Comparison of ENCODE assay signal across 30 mouse cellular contexts in the genomic region with DNA sequence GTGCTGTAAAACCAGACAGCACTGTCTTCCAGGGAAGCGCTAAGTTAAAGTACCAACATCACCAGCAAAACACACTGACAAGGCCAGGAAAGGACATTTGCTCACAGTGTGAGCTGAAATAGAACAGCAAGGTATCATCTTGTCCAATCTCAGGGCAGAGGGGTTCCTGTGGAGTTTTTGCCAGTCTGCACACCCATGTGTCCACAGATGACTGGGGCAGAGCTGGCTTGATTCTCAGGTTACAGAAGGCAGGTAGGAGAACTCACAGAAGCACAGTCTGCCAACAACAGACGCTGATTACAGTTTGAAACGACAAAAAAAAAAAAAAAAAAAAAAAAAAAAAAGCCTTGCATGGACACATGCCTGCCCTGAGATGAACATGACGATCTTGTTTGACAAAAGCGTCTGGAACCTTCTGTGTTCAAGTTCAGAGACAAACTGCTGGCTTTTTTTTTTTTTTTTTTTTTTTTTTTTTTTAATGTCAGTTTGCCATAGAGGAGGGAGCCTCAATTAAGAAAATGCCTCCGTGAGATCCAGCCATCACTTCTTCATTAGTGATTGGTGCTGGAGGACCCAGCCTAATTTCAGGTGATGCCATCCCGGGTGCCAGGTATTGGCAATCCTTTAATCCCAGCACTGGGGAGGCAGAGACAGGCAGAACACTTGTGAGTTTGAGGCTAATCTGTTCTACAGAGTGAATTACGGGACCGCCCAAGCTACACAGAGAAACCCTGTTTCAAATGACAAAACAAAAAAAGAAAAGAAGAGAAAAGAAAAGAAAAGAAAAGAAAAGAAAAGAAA. TPM values are rescaled to one million over a fixed set of nuclear protein-coding genes. Genes with fewer than 3 reads are reported as not detected.
DNase-seq lines count a peak whose midpoint lies in the region; ATAC-seq lines count a peak whose summit lies in the region.
"Had no signal": no experiment of that assay in that cellular context is flagged by ENCODE, and none has a peak within 500 bp of the region (broad histone marks: within the 10 kb centered on the region; RNA-seq: fewer than 3 reads in every experiment).

No protein-coding gene starts in this region.

- no peaks in the 10 kb centered on the region for H3K9me3 ChIP-seq in midbrain, embryonic 11.5 days (ENCODE audit: control insufficient read depth, low read length)
- no peaks in the 10 kb centered on the region for H3K9me3 ChIP-seq in midbrain, embryonic 16.5 days (replicated peaks; ENCODE audit: control insufficient read depth, low read length, poor library complexity, severe bottlenecking)
- no peaks in the 10 kb centered on the region for H3K9me3 ChIP-seq in hindbrain, embryonic 13.5 days
- H3K9me3 ChIP-seq: hindbrain, embryonic 10.5 days; kidney, embryonic 15.5 days; limb, embryonic 10.5 days; limb, embryonic 15.5 days; liver, embryonic 13.5 days; megakaryocyte, embryonic 14.5 days; midbrain, embryonic 13.5 days had no signal

- 85% methylated on average over 9 of the region's 9 CpGs for WGBS in midbrain, embryonic 11.5 days
- WGBS in midbrain, embryonic 16.5 days: 78% methylated on average over 9 of the region's 9 CpGs
- WGBS in hindbrain, embryonic 13.5 days: 83% methylated on average over 9 of the region's 9 CpGs

- H3K27me3 ChIP-seq in midbrain, embryonic 11.5 days (ENCODE audit: control insufficient read depth, insufficient read depth, low read length): no peaks in the 10 kb centered on the region
- H3K27me3 ChIP-seq in midbrain, embryonic 16.5 days (ENCODE audit: control insufficient read depth, insufficient read depth, low read depth, low read length): no peaks in the 10 kb centered on the region
- no peaks in the 10 kb centered on the region for H3K27me3 ChIP-seq in hindbrain, embryonic 13.5 days
- H3K27me3 ChIP-seq: kidney, embryonic 15.5 days; limb, embryonic 15.5 days; liver, embryonic 13.5 days; midbrain, embryonic 13.5 days had no signal

- H3K4me1 ChIP-seq in midbrain, embryonic 11.5 days (ENCODE audit: control insufficient read depth, insufficient read depth, low read length): no peaks in the 10 kb centered on the region
- peaks cover 6% of the 10 kb centered on the region; the same call in 1 of the 2 replicates for H3K4me1 ChIP-seq in midbrain, embryonic 16.5 days (ENCODE audit: control insufficient read depth, insufficient read depth, low read length)
- peaks cover 17% of the 10 kb centered on the region for H3K4me1 ChIP-seq in hindbrain, embryonic 13.5 days (replicated peaks)
- H3K4me1 ChIP-seq: kidney, embryonic 15.5 days; liver, embryonic 13.5 days; megakaryocyte, embryonic 14.5 days had no signal

- H3K27ac ChIP-seq in midbrain, embryonic 11.5 days (ENCODE audit: low read depth, low read length): no peak overlapping the region
- H3K27ac ChIP-seq in midbrain, embryonic 16.5 days (ENCODE audit: low read length): no peak overlapping the region
- H3K27ac ChIP-seq in hindbrain, embryonic 13.5 days: no peak overlapping the region
- H3K27ac ChIP-seq: hindbrain, embryonic 10.5 days; kidney, embryonic 15.5 days; layer of hippocampus, adult 2 months; limb, embryonic 10.5 days; limb, embryonic 15.5 days; liver, embryonic 13.5 days; midbrain, embryonic 13.5 days had no signal

- H3K9ac ChIP-seq in midbrain, embryonic 11.5 days (ENCODE audit: low read length): no peak overlapping the region
- no peak overlapping the region for H3K9ac ChIP-seq in midbrain, embryonic 16.5 days (ENCODE audit: low read depth, low read length)
- H3K9ac ChIP-seq in hindbrain, embryonic 13.5 days: no peak overlapping the region
- H3K9ac ChIP-seq: kidney, embryonic 15.5 days; limb, embryonic 15.5 days; liver, embryonic 13.5 days; midbrain, embryonic 13.5 days had no signal

- H3K4me3 ChIP-seq in midbrain, embryonic 11.5 days (ENCODE audit: low read depth, low read length): no peak overlapping the region
- no peak overlapping the region for H3K4me3 ChIP-seq in midbrain, embryonic 16.5 days (ENCODE audit: low read depth, low read length)
- H3K4me3 ChIP-seq in hindbrain, embryonic 13.5 days: no peak overlapping the region
- H3K4me3 ChIP-seq: hindbrain, embryonic 10.5 days; kidney, embryonic 15.5 days; layer of hippocampus, adult 2 months; limb, embryonic 10.5 days; limb, embryonic 15.5 days; liver, embryonic 13.5 days; megakaryocyte, embryonic 14.5 days; midbrain, embryonic 13.5 days had no signal

- H3K4me2 ChIP-seq in midbrain, embryonic 11.5 days: no peak overlapping the region
- no peak overlapping the region for H3K4me2 ChIP-seq in midbrain, embryonic 16.5 days (ENCODE audit: low read length)
- H3K4me2 ChIP-seq in hindbrain, embryonic 13.5 days: no peak overlapping the region
- H3K4me2 ChIP-seq: kidney, embryonic 15.5 days; limb, embryonic 15.5 days; liver, embryonic 13.5 days; midbrain, embryonic 13.5 days had no signal

- peak; percentile 18 for DNase-seq in cerebellum, adult 11 months
- no peak for DNase-seq in cerebellum, postnatal 4 days (ENCODE audit: low spot score in 2 of 2)
- DNase-seq in midbrain, embryonic 11.5 days (ENCODE audit: low spot score, missing footprints): peak; percentile 31
- DNase-seq in cerebellum, postnatal 10 days: peak; percentile 83 to 87
- DNase-seq in kidney, postnatal 4 days: no peak
- no peak for DNase-seq in T-cell, adult 2 months (ENCODE audit: low spot score)
- DNase-seq: adrenal gland, postnatal 25 days; gastrocnemius, postnatal 10 days; heart, postnatal 14 days; kidney, adult 18-20 months; kidney, postnatal 25 days; liver, embryonic 13.5 days; lung, adult 18-20 months; lung, postnatal 4 days; right cerebral cortex, postnatal 25 days; thymus, adult 2 months; thymus, postnatal 36 days had no signal

- no peaks in the 10 kb centered on the region for H3K36me3 ChIP-seq in midbrain, embryonic 11.5 days (ENCODE audit: control insufficient read depth, insufficient read depth, low read length)
- no peaks in the 10 kb centered on the region for H3K36me3 ChIP-seq in midbrain, embryonic 16.5 days (ENCODE audit: control insufficient read depth, insufficient read depth, low read length)
- no peaks in the 10 kb centered on the region for H3K36me3 ChIP-seq in hindbrain, embryonic 13.5 days
- H3K36me3 ChIP-seq: hindbrain, embryonic 10.5 days; kidney, embryonic 15.5 days; limb, embryonic 10.5 days; limb, embryonic 15.5 days; liver, embryonic 13.5 days; midbrain, embryonic 13.5 days had no signal

- no peak for ATAC-seq in midbrain, embryonic 11.5 days (ENCODE audit: low FRiP score)
- no peak for ATAC-seq in midbrain, embryonic 16.5 days
- ATAC-seq in hindbrain, embryonic 13.5 days (ENCODE audit: low FRiP score): no peak
- ATAC-seq: forebrain, embryonic 14.5 days; hindbrain, embryonic 16.5 days; lung, postnatal 0 days; midbrain, embryonic 13.5 days; Patski had no signal

RNA-seq across cellular contexts. Expression of gene Wdr66, which starts 29.6 kb away (rescaled TPM):
- polyA plus RNA-seq in midbrain, embryonic 11.5 days (2014; fragmentation: Nextera tagmentation; extraction: Ambion mirVana): 4.7 and 5.5 TPM in 2 replicates
- 0.94 and 1.7 TPM in 2 replicates for polyA plus RNA-seq in midbrain, embryonic 16.5 days (2015; fragmentation: Nextera tagmentation; extraction: Ambion mirVana)
- 1.9 and 2.4 TPM in 2 replicates for polyA plus RNA-seq in hindbrain, embryonic 13.5 days (2015; fragmentation: Nextera tagmentation; extraction: Ambion mirVana)

Comparison
In these comparisons a context has a peak if more than half of its experiments do, and no peak if none do; other contexts are left out.
1. DNase-seq: peak in cerebellum, adult 11 months (single experiment), midbrain, embryonic 11.5 days (single experiment) and cerebellum, postnatal 10 days (2 of 2); none in cerebellum, postnatal 4 days (0 of 2), kidney, postnatal 4 days (0 of 2) and T-cell, adult 2 months (single experiment).